Mouse (Mus musculus): ENCODE measurements around the gene Hdac4.

GRCm38 (mm10) chr1:92043989-92044388 lies 151.5 kb downstream of the Hdac4 start:
- TF ChIP-seq POLR2A (IDR thresholded peaks at IDR 0.05; ENCODE audit: borderline replicate concordance, control insufficient read depth, low read depth, low read length), result no peak
- TF ChIP-seq CTCF (IDR thresholded peaks at IDR 0.05; ENCODE audit: control insufficient read depth, insufficient read depth, low read length), result no peak

All from bone marrow, adult 2 months (tissue).